Mouse (Mus musculus) hindbrain, embryonic 10.5 days (tissue): Measurements from ENCODE around the gene Stk38. TPM values are rescaled to one million over a fixed set of nuclear protein-coding genes. Genes with fewer than 3 reads are reported as not detected.

Experiments used
- DNase-seq: peaks from one replicate; pipeline ENCODE4 v3.0.0-alpha.2; 2017; ENCODE audit warnings: low spot score
- H3K27ac ChIP-seq: fragments of 300-500 bp; sonication (generic); 2 replicates; pipeline ENCODE4 v1.5.1; 2016; ENCODE audit warnings: mild to moderate bottlenecking, moderate library complexity
- H3K27me3 ChIP-seq: fragments of 300-500 bp; sonication (generic); 2 replicates; pipeline ENCODE4 v1.6.1; 2016; ENCODE audit warnings: mild to moderate bottlenecking; ENCODE audit not compliant: poor library complexity, insufficient read depth, severe bottlenecking
- H3K36me3 ChIP-seq: fragments of 300-500 bp; sonication (generic); 2 replicates; pipeline ENCODE4 v1.6.1; 2016; ENCODE audit warnings: mild to moderate bottlenecking, moderate library complexity
- H3K4me1 ChIP-seq: fragments of 300-500 bp; sonication (generic); replicated peaks from 2 replicates; pipeline ENCODE4 v1.6.1; 2016; ENCODE audit warnings: mild to moderate bottlenecking
- H3K4me3 ChIP-seq: fragments of 300-500 bp; sonication (generic); 2 replicates; pipeline ENCODE4 v1.5.1; 2016; ENCODE audit warnings: mild to moderate bottlenecking, moderate library complexity
- H3K9me3 ChIP-seq: fragments of 300-500 bp; sonication (generic); 2 replicates; pipeline ENCODE4 v1.6.1; 2016; ENCODE audit warnings: mild to moderate bottlenecking, moderate library complexity
- WGBS: fragments of 180-500 bp; shearing (Covaris S2); methylation state at CpG from one replicate; pipeline ENCODE4 v1.1.7; 2016; 5-methylcytosine and 5-hydroxymethylcytosine counted together
- polyA plus RNA-seq: library from polyadenylated mRNA; unstranded; fragments of >200 nt; fragmentation: Nextera tagmentation; extraction: Ambion mirVana; gene quantifications from 2 replicates; pipeline ENCODE4 v1.2.1, GENCODE M21; 2016

Stk38 gene
- polyA plus RNA-seq: 131 and 133 TPM in 2 replicates

- Histone ChIP-seq H3K9me3 (no peaks in the 10 kb centered on the region), H3K36me3 (peaks cover 15% of the 10 kb centered on the region), H3K4me3 (peak within 1 kb of the TSS; percentile 92), H3K4me1 (peaks cover 25% of the 10 kb centered on the region), H3K27me3 (no peaks in the 10 kb centered on the region), H3K27ac (peak within 1 kb of the TSS; percentile 98)
- under 1% methylated on average over 65 of the region's 65 CpGs for WGBS
- peak; percentile 93 for DNase-seq
These were observed at the start of gene Stk38 for GRCm38 (mm10) chr17:29007641-29008325. Gene Stk38 (minus strand): TSS chr17:29007995.

- Histone ChIP-seq H3K27ac (peak overlapping the region; percentile 36), H3K4me3 (no peak overlapping the region), H3K9me3 (no peaks in the 10 kb centered on the region), H3K4me1 (peaks cover 42% of the 10 kb centered on the region), H3K27me3 (no peaks in the 10 kb centered on the region), H3K36me3 (no peaks in the 10 kb centered on the region)
- WGBS: 79% methylated on average over 11 of the region's 11 CpGs
- no peak for DNase-seq
These were observed 49.6 kb upstream of the Stk38 start for GRCm38 (mm10) chr17:29057361-29057890.

GRCm38 (mm10) chr17:29056699-29057151, 48.9 kb upstream of the Stk38 start:
- Histone ChIP-seq H3K9me3 (no peaks in the 10 kb centered on the region), H3K4me3 (0 out of 2 replicates have a peak overlapping the region, but pooled peaks have one; percentile 11), H3K27me3 (no peaks in the 10 kb centered on the region), H3K4me1 (peaks cover 37% of the 10 kb centered on the region), H3K27ac (peak overlapping the region; percentile 36), H3K36me3 (no peaks in the 10 kb centered on the region)
- DNase-seq: peak; percentile 45
- 6% methylated on average over 8 of the region's 8 CpGs for WGBS

GRCm38 (mm10) chr17:29056207-29056606, 48.4 kb upstream of the Stk38 start:
- H3K27ac ChIP-seq: peak overlapping the region; percentile 36; the same call in 1 of the 2 replicates

GRCm38 (mm10) chr17:29055586-29055985, 47.8 kb upstream of the Stk38 start:
- Histone ChIP-seq H3K9me3 (no peaks in the 10 kb centered on the region), H3K27ac (no peak overlapping the region; the same call in 1 of the 2 replicates), H3K36me3 (no peaks in the 10 kb centered on the region), H3K4me3 (no peak overlapping the region), H3K27me3 (no peaks in the 10 kb centered on the region), H3K4me1 (peaks cover 44% of the 10 kb centered on the region)
- DNase-seq: no peak
- 56% methylated on average over 5 of the region's 5 CpGs for WGBS

More at GRCm38 (mm10) chr17:29056207-29056606, 48.4 kb upstream of the Stk38 start:
- Histone ChIP-seq H3K27me3 (no peaks in the 10 kb centered on the region), H3K4me3 (no peak overlapping the region), H3K4me1 (peaks cover 38% of the 10 kb centered on the region), H3K9me3 (no peaks in the 10 kb centered on the region), H3K36me3 (no peaks in the 10 kb centered on the region)
- 33% methylated on average over 7 of the region's 7 CpGs for WGBS
- no peak for DNase-seq

- H3K27ac ChIP-seq: no peak overlapping the region
- H3K9me3 ChIP-seq: no peaks in the 10 kb centered on the region
- H3K4me3 ChIP-seq: no peak overlapping the region
- no peaks in the 10 kb centered on the region for H3K36me3 ChIP-seq
- 77% methylated on average over 6 of the region's 6 CpGs for WGBS
- H3K27me3 ChIP-seq: no peaks in the 10 kb centered on the region
- peaks cover 52% of the 10 kb centered on the region for H3K4me1 ChIP-seq
- no peak for DNase-seq
These were observed 46.6 kb upstream of the Stk38 start for GRCm38 (mm10) chr17:29054429-29054828.

GRCm38 (mm10) chr17:29053841-29054240, 46.0 kb upstream of the Stk38 start:
- Histone ChIP-seq H3K27me3 (no peaks in the 10 kb centered on the region), H3K4me3 (no peak overlapping the region), H3K36me3 (no peaks in the 10 kb centered on the region), H3K9me3 (no peaks in the 10 kb centered on the region), H3K4me1 (peaks cover 55% of the 10 kb centered on the region), H3K27ac (peak overlapping the region; percentile 6; the same call in 1 of the 2 replicates)
- 79% methylated on average over 7 of the region's 7 CpGs for WGBS
- no peak for DNase-seq

- Histone ChIP-seq H3K4me1 (peaks cover 48% of the 10 kb centered on the region), H3K27me3 (no peaks in the 10 kb centered on the region), H3K4me3 (no peak overlapping the region), H3K9me3 (no peaks in the 10 kb centered on the region), H3K36me3 (peaks cover under 1% of the 10 kb centered on the region), H3K27ac (no peak overlapping the region)
- no peak for DNase-seq
- 88% methylated on average over 6 of the region's 6 CpGs for WGBS
These were observed 45.3 kb upstream of the Stk38 start for GRCm38 (mm10) chr17:29053067-29053466.

- Histone ChIP-seq H3K4me3 (no peak overlapping the region), H3K36me3 (peaks cover 22% of the 10 kb centered on the region), H3K9me3 (no peaks in the 10 kb centered on the region), H3K27ac (0 out of 2 replicates have a peak overlapping the region, but pooled peaks have one; percentile 12), H3K27me3 (no peaks in the 10 kb centered on the region), H3K4me1 (peaks cover 27% of the 10 kb centered on the region)
- 60% methylated on average over 14 of the region's 14 CpGs for WGBS
- DNase-seq: no peak
These were observed 43.0 kb upstream of the Stk38 start for GRCm38 (mm10) chr17:29050791-29051190.

- no peak overlapping the region for H3K27ac ChIP-seq
- H3K9me3 ChIP-seq: no peaks in the 10 kb centered on the region
- 83% methylated on average over 7 of the region's 7 CpGs for WGBS
These were observed 42.1 kb upstream of the Stk38 start for GRCm38 (mm10) chr17:29049923-29050322.

GRCm38 (mm10) chr17:29049508-29049889, 41.7 kb upstream of the Stk38 start:
- H3K27ac ChIP-seq: no peak overlapping the region
- no peak for DNase-seq
- 78% methylated on average over 5 of the region's 5 CpGs for WGBS

More at GRCm38 (mm10) chr17:29049923-29050322, 42.1 kb upstream of the Stk38 start:
- no peaks in the 10 kb centered on the region for H3K27me3 ChIP-seq
- peaks cover 31% of the 10 kb centered on the region for H3K36me3 ChIP-seq
- no peak overlapping the region for H3K4me3 ChIP-seq
- peaks cover 23% of the 10 kb centered on the region; the same call in 1 of the 2 replicates for H3K4me1 ChIP-seq
- no peak for DNase-seq

GRCm38 (mm10) chr17:29048748-29049507, 41.1 kb upstream of the Stk38 start:
- peak; percentile 83 for DNase-seq
- Histone ChIP-seq H3K4me1 (peaks cover 19% of the 10 kb centered on the region; the same call in 1 of the 2 replicates), H3K36me3 (peaks cover 41% of the 10 kb centered on the region), H3K9me3 (no peaks in the 10 kb centered on the region), H3K4me3 (no peak overlapping the region), H3K27ac (no peak overlapping the region), H3K27me3 (no peaks in the 10 kb centered on the region)
- WGBS: 25% methylated on average over 13 of the region's 13 CpGs

More at GRCm38 (mm10) chr17:29049508-29049889, 41.7 kb upstream of the Stk38 start:
- Histone ChIP-seq H3K4me1 (peaks cover 22% of the 10 kb centered on the region; the same call in 1 of the 2 replicates), H3K27me3 (no peaks in the 10 kb centered on the region), H3K9me3 (no peaks in the 10 kb centered on the region), H3K36me3 (peaks cover 35% of the 10 kb centered on the region), H3K4me3 (no peak overlapping the region)
